Comparison of ENCODE assay signal across 29 mouse cellular contexts in the genomic region with DNA sequence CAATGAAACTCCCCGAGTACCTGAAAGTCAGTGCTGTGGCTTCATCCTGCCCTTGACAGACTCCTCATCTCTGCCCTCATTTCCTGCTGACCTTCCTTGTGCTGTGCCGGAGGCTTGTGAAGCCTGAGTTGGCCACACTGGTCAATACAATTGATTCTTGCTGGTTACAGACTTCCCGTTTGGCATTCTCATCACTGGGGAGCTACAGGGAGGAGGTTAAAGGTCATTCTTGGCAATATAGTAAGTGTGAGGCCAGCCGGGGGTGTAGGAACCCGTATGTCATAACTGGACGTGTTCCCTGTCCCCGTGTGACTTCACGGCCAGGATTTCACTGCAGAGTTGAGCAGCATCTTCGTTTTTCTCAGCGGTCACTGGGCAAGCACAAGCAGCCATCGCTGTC. TPM values are rescaled to one million over a fixed set of nuclear protein-coding genes. Genes with fewer than 3 reads are reported as not detected.
"Had no signal": no experiment of that assay in that cellular context is flagged by ENCODE, and none has a peak within 500 bp of the region (broad histone marks: within the 10 kb centered on the region; RNA-seq: fewer than 3 reads in every experiment).

No protein-coding gene starts in this region.

- H3K9me3 ChIP-seq: heart, embryonic 15.5 days; hindbrain, embryonic 13.5 days; hindbrain, embryonic 15.5 days; kidney, embryonic 15.5 days; limb, embryonic 13.5 days; limb, embryonic 15.5 days; liver, embryonic 13.5 days; liver, embryonic 15.5 days had no signal

- H3K4me3 ChIP-seq: heart, adult 2 months; heart, embryonic 13.5 days; heart, embryonic 15.5 days; hindbrain, embryonic 13.5 days; hindbrain, embryonic 15.5 days; kidney, embryonic 15.5 days; layer of hippocampus, adult 2 months; limb, embryonic 13.5 days; limb, embryonic 15.5 days; liver, embryonic 13.5 days; liver, embryonic 15.5 days had no signal

- H3K27ac ChIP-seq: heart, adult 2 months; heart, embryonic 13.5 days; heart, embryonic 15.5 days; hindbrain, embryonic 13.5 days; hindbrain, embryonic 15.5 days; hindbrain, postnatal 0 days; kidney, embryonic 15.5 days; kidney, postnatal 0 days; layer of hippocampus, adult 2 months; limb, embryonic 13.5 days; limb, embryonic 15.5 days; liver, embryonic 13.5 days; liver, embryonic 15.5 days had no signal

- DNase-seq: gastrocnemius, postnatal 14 days; gastrocnemius, postnatal 36 days; heart, adult 11 months; heart, adult 2 months; heart, postnatal 14 days; heart, postnatal 36 days; kidney, adult 11 months; kidney, adult 2 months; kidney, adult 9 months; kidney, postnatal 14 days; kidney, postnatal 4 days; left cerebral cortex, postnatal 4 days; liver, embryonic 13.5 days; lung, adult 18-20 months had no signal

- H3K36me3 ChIP-seq: heart, embryonic 13.5 days; heart, embryonic 15.5 days; hindbrain, embryonic 13.5 days; hindbrain, embryonic 15.5 days; kidney, embryonic 15.5 days; limb, embryonic 13.5 days; limb, embryonic 15.5 days; liver, embryonic 13.5 days; liver, embryonic 15.5 days had no signal

- H3K4me2 ChIP-seq: heart, embryonic 11.5 days; heart, embryonic 13.5 days; heart, embryonic 15.5 days; hindbrain, embryonic 13.5 days; hindbrain, embryonic 15.5 days; kidney, embryonic 15.5 days; limb, embryonic 13.5 days; limb, embryonic 15.5 days; liver, embryonic 13.5 days; liver, embryonic 15.5 days had no signal

- ATAC-seq: hindbrain, postnatal 0 days had no signal

- H3K27me3 ChIP-seq: heart, embryonic 13.5 days; heart, embryonic 15.5 days; hindbrain, embryonic 13.5 days; hindbrain, embryonic 15.5 days; limb, embryonic 15.5 days had no signal

- H3K9ac ChIP-seq: heart, embryonic 13.5 days; heart, embryonic 15.5 days; hindbrain, embryonic 13.5 days; hindbrain, embryonic 15.5 days; kidney, embryonic 15.5 days; limb, embryonic 13.5 days; limb, embryonic 15.5 days; liver, embryonic 13.5 days; liver, embryonic 15.5 days had no signal

RNA-seq across cellular contexts. Expression of gene Pnpla1, which starts 13.6 kb away (rescaled TPM):
- total RNA-seq: gastrocnemius, adult 8-10 months; gastrocnemius, postnatal 36 days; heart, adult 2 months; heart, postnatal 14 days; heart, postnatal 36 days had no signal
- polyA plus RNA-seq: heart, embryonic 13.5 days; heart, embryonic 15.5 days; hindbrain, embryonic 13.5 days; kidney, adult 2 months; kidney, postnatal 0 days; limb, embryonic 11.5 days; liver, embryonic 13.5 days had no signal

RNA-seq across cellular contexts. Expression of gene 4930539E08Rik, which starts 43.3 kb away (rescaled TPM):
- total RNA-seq: gastrocnemius, adult 18-20 months; gastrocnemius, adult 8-10 months; gastrocnemius, postnatal 36 days; heart, adult 2 months; heart, postnatal 36 days had no signal
- polyA plus RNA-seq: heart, embryonic 11.5 days had no signal
